Mouse (Mus musculus) C2C12 (cell line): ENCODE measurements around the gene Wwc1.

Source experiments
- CEBPB ChIP-seq: IDR thresholded peaks from one replicate; pipeline ENCODE4 v1.6.1; 2011; ENCODE audit warnings: low read depth, mild to moderate bottlenecking, control low read depth, moderate library complexity
- CTCF ChIP-seq: IDR thresholded peaks from one replicate; pipeline ENCODE4 v1.5.1; 2011; ENCODE audit not compliant: control insufficient read depth, insufficient read depth, insufficient read length
- MAX ChIP-seq: IDR thresholded peaks from one replicate; pipeline ENCODE4 v1.6.1; 2011; ENCODE audit warnings: mild to moderate bottlenecking, control low read depth
- MYOD1 ChIP-seq: IDR thresholded peaks from one replicate; pipeline ENCODE4 v1.6.1; 2011; ENCODE audit warnings: low read depth; ENCODE audit not compliant: control insufficient read depth, insufficient read length
- USF1 ChIP-seq: IDR thresholded peaks from one replicate; pipeline ENCODE4 v1.6.1; 2011; ENCODE audit warnings: low read depth, mild to moderate bottlenecking, control low read depth, moderate library complexity

GRCm38 (mm10) chr11:35903079-35903478 lies 77.2 kb downstream of the Wwc1 start:
- TF ChIP-seq CTCF (no peak), CEBPB (no peak), USF1 (no peak), MYOD1 (no peak), MAX (no peak)
